Mouse (Mus musculus) CH12.LX (cell line): Measurements from ENCODE around the gene Map9. TPM values are rescaled to one million over a fixed set of nuclear protein-coding genes. Genes with fewer than 3 reads are reported as not detected.

Experiments used
- DNase-seq: peaks from one replicate; pipeline ENCODE4 v3.0.0-alpha.2; 2013; ENCODE audit errors: extremely low read depth
- H3K27ac ChIP-seq: 2 replicates; pipeline ENCODE4 v1.5.1; 2012; ENCODE audit warnings: low read depth, mild to moderate bottlenecking, control low read depth, moderate library complexity; ENCODE audit not compliant: insufficient read depth
- H3K27me3 ChIP-seq: replicated peaks from 2 replicates; pipeline ENCODE3; 2012; ENCODE audit warnings: inconsistent platforms
- H3K36me3 ChIP-seq, 2 experiments: replicated peaks in 1 of 2; 2 replicates each; pipeline versions ENCODE3 to v1.6.1; 2012; ENCODE audit warnings: inconsistent platforms in 1 of 2, low read length in 1 of 2, mild to moderate bottlenecking in 1 of 2, mixed read lengths in 1 of 2, moderate library complexity in 1 of 2; ENCODE audit not compliant: control insufficient read depth in 1 of 2, insufficient read depth in 1 of 2
- H3K4me1 ChIP-seq, 2 experiments: 2 replicates each; pipeline ENCODE4 v1.6.1; 2012; ENCODE audit warnings: inconsistent platforms in 1 of 2, moderate library complexity in 1 of 2; ENCODE audit not compliant: insufficient read depth in 2 of 2, control insufficient read depth in 1 of 2
- H3K4me2 ChIP-seq: 2 replicates; pipeline ENCODE4 v1.6.1; 2012; ENCODE audit warnings: low read depth, mild to moderate bottlenecking, control low read depth; ENCODE audit not compliant: poor library complexity, insufficient read depth, severe bottlenecking
- H3K4me3 ChIP-seq, 3 experiments: fragments of 150-350 bp in 1 of 3; sonication (generic) in 1 of 3; replicated peaks in 1 of 3; 2 replicates each; pipeline versions ENCODE3 to v1.5.1; 2011 to 2012; ENCODE audit warnings: low read depth in 2 of 3, low read length in 2 of 3, mild to moderate bottlenecking in 2 of 3, moderate library complexity in 2 of 3, control low read depth in 1 of 3, improper control_type of control experiment in 1 of 3, inconsistent platforms in 1 of 3, mixed read lengths in 1 of 3; ENCODE audit not compliant: poor library complexity in 1 of 3
- H3K79me2 ChIP-seq: replicated peaks from 2 replicates; pipeline ENCODE4 v1.6.1; 2012; ENCODE audit warnings: mild to moderate bottlenecking, moderate library complexity; ENCODE audit not compliant: control insufficient read depth, poor library complexity, insufficient read depth, severe bottlenecking; ENCODE audit errors: extremely low read depth
- H3K9ac ChIP-seq: 2 replicates; pipeline ENCODE4 v1.6.1; 2012; ENCODE audit warnings: low read depth, mild to moderate bottlenecking, control low read depth, moderate library complexity; ENCODE audit not compliant: insufficient read depth
- H3K9me3 ChIP-seq: replicated peaks from 2 replicates; pipeline ENCODE3; 2012; ENCODE audit warnings: low read length, inconsistent platforms, mixed read lengths
- CHD1 ChIP-seq: IDR thresholded peaks from 2 replicates; pipeline ENCODE4 v1.6.1; 2012; ENCODE audit warnings: low read depth, low read length, improper control_type of control experiment, inconsistent platforms
- E2F4 ChIP-seq: IDR thresholded peaks from 2 replicates; pipeline ENCODE4 v1.6.1; 2011; ENCODE audit warnings: low read depth, low read length, improper control_type of control experiment; ENCODE audit not compliant: insufficient replicate concordance
- ETS1 ChIP-seq: conservative IDR thresholded peaks from 2 replicates; pipeline ENCODE4 v1.6.1; 2012; ENCODE audit warnings: low read depth, mild to moderate bottlenecking, inconsistent platforms, low read length, improper control_type of control experiment, moderate library complexity
- IRF4 ChIP-seq: IDR thresholded peaks from 2 replicates; pipeline ENCODE4 v1.6.1; 2014; ENCODE audit warnings: low read depth, mild to moderate bottlenecking, inconsistent platforms, low read length, improper control_type of control experiment
- JUN ChIP-seq: IDR thresholded peaks from 2 replicates; pipeline ENCODE4 v1.6.1; 2011; ENCODE audit warnings: low read depth, mild to moderate bottlenecking, low read length, improper control_type of control experiment, moderate library complexity; ENCODE audit not compliant: insufficient read depth
- JUND ChIP-seq: conservative IDR thresholded peaks from 2 replicates; pipeline ENCODE4 v1.6.1; 2011; ENCODE audit warnings: low read depth, low read length, improper control_type of control experiment
- MXI1 ChIP-seq: IDR thresholded peaks from 2 replicates; pipeline ENCODE4 v1.6.1; 2011; ENCODE audit warnings: mild to moderate bottlenecking, low read depth, low read length, improper control_type of control experiment
- MYC ChIP-seq: IDR thresholded peaks from 2 replicates; pipeline ENCODE4 v1.6.1; 2011; ENCODE audit warnings: low read depth, mild to moderate bottlenecking, improper control_type of control experiment, low read length
- NELFE ChIP-seq: IDR thresholded peaks from 2 replicates; pipeline ENCODE4 v1.6.1; 2011; ENCODE audit warnings: low read depth, low read length, improper control_type of control experiment
- RAD21 ChIP-seq: IDR thresholded peaks from 2 replicates; pipeline ENCODE4 v1.6.1; 2011; ENCODE audit warnings: low read depth, mild to moderate bottlenecking, low read length, improper control_type of control experiment, moderate library complexity
- RCOR1 ChIP-seq: conservative IDR thresholded peaks from 2 replicates; pipeline ENCODE4 v1.6.1; 2012; ENCODE audit warnings: low read depth, mild to moderate bottlenecking, inconsistent platforms, low read length, improper control_type of control experiment
- SMC3 ChIP-seq: IDR thresholded peaks from 2 replicates; pipeline ENCODE4 v1.6.1; 2011; ENCODE audit warnings: low read depth, low read length, improper control_type of control experiment
- UBTF ChIP-seq: IDR thresholded peaks from 2 replicates; pipeline ENCODE4 v1.6.1; 2012; ENCODE audit warnings: low read depth, mild to moderate bottlenecking, inconsistent platforms, low read length, improper control_type of control experiment, moderate library complexity
- ZC3H11A ChIP-seq: IDR thresholded peaks from 2 replicates; pipeline ENCODE4 v1.6.1; 2012; ENCODE audit warnings: low read depth, mild to moderate bottlenecking, inconsistent platforms, low read length, improper control_type of control experiment
- dilution Hi-C: fragments of 300-500 bp; cut with MboI; formaldehyde crosslinking; loops from 2 replicates; pipeline ENCODE4 v1.14.3; 2020; ENCODE audit warnings: low sequenced_read_pairs; ENCODE audit not compliant: extremely low pct_unique_long_range_greater_than_20kb, extremely low pct_ligation_motif_present
- in situ Hi-C: fragments of 300-500 bp; cut with MboI; formaldehyde crosslinking; loops from 3 replicates; pipeline ENCODE4 v1.14.3; 2019; ENCODE audit warnings: low sequenced_read_pairs, low pct_ligation_motif_present, low pct_unique_long_range_greater_than_20kb, mixed read lengths
- polyA plus RNA-seq: library from polyadenylated mRNA; unstranded; fragments of >175 nt; gene quantifications from 2 replicates; pipeline ENCODE4 v1.2.1, GENCODE M21; 2012; ENCODE audit warnings: low read depth; ENCODE audit not compliant: insufficient read length
- total RNA-seq, 2 experiments: library from RNA; depleted of rRNA; stranded (reverse); fragments of 300-350 nt in 1 of 2; fragments of >200 nt in 1 of 2; gene quantifications; 2 replicates each; pipeline ENCODE4 v1.2.3; 2012 to 2014

Gene Map9
- total and polyA plus RNA-seq, 3 experiments, result not detected

DNA sequence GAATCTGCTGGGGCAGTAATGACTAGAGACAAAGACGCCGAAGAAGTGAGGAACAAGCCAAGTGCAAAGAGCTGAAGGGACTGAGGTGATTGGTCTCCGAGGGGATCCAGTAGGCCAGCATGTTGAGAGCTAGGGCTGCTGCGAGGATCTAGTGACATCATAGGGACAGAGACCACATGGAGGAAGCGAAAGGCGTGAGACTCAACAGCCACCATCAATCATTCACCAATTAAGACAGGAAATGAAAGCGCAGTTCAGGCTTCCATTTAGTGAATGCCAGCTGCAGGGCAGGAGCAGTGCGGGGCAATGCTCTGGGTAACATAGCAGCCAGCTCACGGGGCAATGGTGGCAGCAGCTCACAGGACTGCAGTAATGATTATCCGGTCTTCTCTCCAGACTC is 17.7 kb upstream of the Map9 start:
- DNase-seq, result no peak
- in situ Hi-C loops (loop anchor here (25.0 kb wide), 1 partner anchor 303 kb away; no protein-coding TSS in a partner anchor), dilution Hi-C loops (no loop called here)
- Histone ChIP-seq H3K4me2 (no peak overlapping the region), H3K79me2 (no peaks in the 10 kb centered on the region; the same call in 1 of the 2 replicates), H3K4me3 (no peak overlapping the region), H3K9me3 (no peaks in the 10 kb centered on the region), H3K27ac (no peak overlapping the region), H3K9ac (no peak overlapping the region), H3K27me3 (no peaks in the 10 kb centered on the region), H3K36me3 (no peaks in the 10 kb centered on the region), H3K4me1 (no peaks in the 10 kb centered on the region)
- TF ChIP-seq MXI1 (no peak), SMC3 (no peak), UBTF (no peak), E2F4 (no peak), CHD1 (no peak), NELFE (no peak), JUN (no peak), JUND (no peak)

DNA sequence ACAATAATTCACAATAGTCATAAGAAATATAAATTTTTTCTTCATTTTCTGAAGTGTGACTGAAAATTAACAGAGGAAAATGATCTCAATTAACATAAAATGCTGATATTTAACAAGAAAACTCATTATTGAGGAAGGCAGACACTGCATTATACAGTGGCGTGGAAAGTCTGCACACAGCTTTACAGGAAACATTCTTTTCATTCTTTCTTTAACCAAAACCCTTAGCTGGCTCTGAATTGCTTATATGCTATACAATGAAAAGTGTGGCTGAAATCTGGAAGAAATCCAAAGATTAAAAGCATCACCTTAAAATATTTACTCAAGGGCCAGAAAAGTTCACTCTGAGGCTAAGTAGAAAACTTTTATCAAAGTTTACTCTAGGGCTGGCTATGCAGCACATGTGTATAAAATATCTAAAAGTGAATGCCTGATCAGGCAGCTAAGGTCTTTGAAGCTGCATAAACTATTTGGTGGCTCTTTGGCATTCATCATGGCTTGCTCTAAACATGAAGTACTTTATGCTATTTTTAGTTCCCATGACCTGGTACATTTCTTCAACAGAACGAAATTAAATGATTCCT is 9.5 kb upstream of the Map9 start:
- no peak for TF ChIP-seq JUND
- no peak for TF ChIP-seq IRF4
- TF ChIP-seq MYC, result no peak
- no peak for TF ChIP-seq ZC3H11A
- TF ChIP-seq E2F4, result no peak
- no peak for TF ChIP-seq RCOR1
- no peak for TF ChIP-seq UBTF
- no peak for TF ChIP-seq ETS1
- TF ChIP-seq RAD21, result no peak
- TF ChIP-seq, all 38 proteins: peak for 0
- dilution Hi-C loops, result no loop called here

More for the DNA sequence above, 9.5 kb upstream of the Map9 start:
- H3K9ac ChIP-seq, result no peak overlapping the region
- H3K36me3 ChIP-seq, result no peaks in the 10 kb centered on the region
- no peaks in the 10 kb centered on the region for H3K79me2 ChIP-seq
- H3K27me3 ChIP-seq, result no peaks in the 10 kb centered on the region
- H3K27ac ChIP-seq, result no peak overlapping the region
- in situ Hi-C loops, result loop anchor here (25.0 kb wide), 1 partner anchor 311 kb away; no protein-coding TSS in a partner anchor
- no peak for DNase-seq
- H3K4me3 ChIP-seq, result no peak overlapping the region
- no peaks in the 10 kb centered on the region for H3K4me1 ChIP-seq
- H3K4me2 ChIP-seq, result no peak overlapping the region
- H3K9me3 ChIP-seq, result no peaks in the 10 kb centered on the region
